Mouse (Mus musculus) bone marrow macrophage, adult 2 months (primary cell): ENCODE data around the gene Ttc25. TPM values are rescaled to one million over a fixed set of nuclear protein-coding genes. Genes with fewer than 3 reads are reported as not detected.

Source experiments
- H3K27ac ChIP-seq: 2 replicates; pipeline ENCODE4 v1.5.1; 2012; ENCODE audit warnings: low read depth, low read length; ENCODE audit not compliant: insufficient read depth
- H3K4me1 ChIP-seq: 2 replicates; pipeline ENCODE4 v1.6.1; 2012; ENCODE audit warnings: low read length; ENCODE audit not compliant: control insufficient read depth, insufficient read depth
- H3K4me3 ChIP-seq: 2 replicates; pipeline ENCODE4 v1.5.1; 2012; ENCODE audit warnings: mild to moderate bottlenecking, low read length, moderate library complexity; ENCODE audit not compliant: insufficient read depth
- CTCF ChIP-seq: IDR thresholded peaks from 2 replicates; pipeline ENCODE4 v1.5.1; 2012; ENCODE audit warnings: low read depth, mild to moderate bottlenecking, low read length, moderate library complexity
- POLR2A ChIP-seq: IDR thresholded peaks from 2 replicates; pipeline ENCODE4 v1.6.1; 2012; ENCODE audit warnings: mild to moderate bottlenecking, low read depth, low read length, borderline replicate concordance
- polyA plus RNA-seq: library from polyadenylated mRNA; stranded (reverse); fragments of >200 nt; gene quantifications from 2 replicates; pipeline ENCODE4 v1.2.4, GENCODE M21; 2012; ENCODE audit not compliant: missing spikeins, insufficient read depth, insufficient read length

The Ttc25 gene
- polyA plus RNA-seq: 0.19 and 0.34 TPM in 2 replicates

DNA sequence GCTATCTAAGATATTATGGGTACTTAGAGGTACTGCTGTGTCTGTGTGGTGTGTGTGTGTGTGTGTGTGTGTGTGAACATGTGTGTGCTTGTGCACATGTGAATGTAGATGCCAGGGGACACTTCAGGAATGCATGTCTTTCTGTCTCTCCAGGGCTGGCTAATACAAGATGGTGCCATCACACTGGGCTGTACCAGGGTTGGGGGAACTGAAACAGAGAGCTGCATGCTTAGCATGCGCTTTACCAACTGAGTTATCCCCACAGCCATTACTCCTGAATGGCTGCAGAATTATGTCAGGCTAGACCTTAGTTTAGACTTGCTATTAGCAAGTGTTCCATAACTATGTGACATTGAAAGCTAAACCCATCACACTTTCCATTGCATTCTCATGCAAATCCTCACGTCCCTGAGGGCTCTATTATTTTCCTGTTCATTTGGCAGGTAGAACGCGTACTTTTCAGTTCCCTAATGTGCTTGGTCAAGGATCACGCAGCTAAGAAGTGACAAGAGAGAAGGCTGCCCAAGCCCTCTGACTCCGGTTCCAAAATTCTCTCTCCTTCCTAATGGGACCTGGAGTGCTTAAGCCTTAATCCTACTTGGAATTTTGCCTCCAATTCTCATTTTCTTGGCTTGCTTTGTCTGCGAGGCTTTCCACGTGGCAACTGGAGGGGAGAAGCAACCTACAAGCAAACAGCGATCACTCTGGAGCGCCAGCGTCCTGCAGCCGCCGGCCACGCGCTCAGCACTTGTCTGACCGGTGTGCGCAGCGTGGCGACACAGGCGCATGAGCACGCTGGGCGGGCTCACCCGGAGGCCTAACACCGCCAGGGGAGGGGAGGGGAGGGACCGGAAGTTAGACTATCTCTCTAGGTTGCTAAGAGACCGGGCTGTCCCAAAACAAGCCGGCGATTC lies at the start of gene Ttc25:
Ttc25 (plus strand) TSS at position 776 of the 914 bp plus-strand sequence.
- peak; percentile 78; the same call in 1 of the 2 replicates for TF ChIP-seq POLR2A
- no peak for TF ChIP-seq CTCF
- peak within 1 kb of the TSS; percentile 69 for H3K27ac ChIP-seq
- H3K4me1 ChIP-seq: peaks cover 39% of the 10 kb centered on the region
- H3K4me3 ChIP-seq: peak within 1 kb of the TSS; percentile 63

DNA sequence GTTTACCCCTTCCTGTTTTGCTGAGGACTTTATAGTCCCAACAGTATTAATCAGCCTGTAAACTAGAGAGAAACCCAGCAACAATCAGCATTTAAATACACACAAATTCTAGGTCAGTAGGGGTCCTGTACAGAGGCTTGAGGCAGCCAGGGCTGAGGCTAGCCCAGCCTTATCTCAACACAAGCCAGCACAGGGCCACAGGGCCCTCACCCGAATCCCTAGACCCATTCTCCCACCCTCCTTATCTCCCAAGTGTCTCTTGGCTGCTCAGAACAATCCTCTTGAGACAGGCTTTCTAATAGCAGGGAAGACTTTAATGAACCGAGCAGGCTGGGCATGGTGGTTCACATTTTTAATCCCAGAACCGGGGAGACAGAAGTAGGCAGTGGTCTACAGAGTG lies 45.2 kb upstream of the Ttc25 start:
- Histone ChIP-seq H3K27ac (no peak overlapping the region), H3K4me3 (no peak overlapping the region), H3K4me1 (no peaks in the 10 kb centered on the region)
- no peak for TF ChIP-seq CTCF
- no peak for TF ChIP-seq POLR2A

DNA sequence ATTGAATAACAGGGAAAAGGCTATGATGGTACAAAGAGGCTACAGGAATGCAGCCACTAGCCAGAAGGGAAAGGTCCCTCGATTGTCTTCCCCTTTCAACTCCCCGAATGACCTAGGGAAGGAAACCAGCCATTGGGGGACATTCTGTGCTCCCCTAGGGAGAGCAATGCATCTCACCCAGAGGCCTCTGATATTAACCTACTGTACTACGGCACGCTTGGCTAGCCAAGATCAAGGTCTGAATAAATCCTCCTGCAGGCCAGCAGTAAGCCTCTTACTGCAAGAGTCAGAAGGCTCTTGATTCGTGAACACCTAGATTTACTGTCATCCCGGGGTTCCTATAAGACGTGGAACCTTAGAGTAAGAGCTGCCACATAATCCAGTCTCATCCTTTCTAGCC lies 44.8 kb upstream of the Ttc25 start:
- Histone ChIP-seq H3K27ac (no peak overlapping the region), H3K4me1 (no peaks in the 10 kb centered on the region), H3K4me3 (no peak overlapping the region)
- TF ChIP-seq POLR2A (no peak), CTCF (no peak)

DNA sequence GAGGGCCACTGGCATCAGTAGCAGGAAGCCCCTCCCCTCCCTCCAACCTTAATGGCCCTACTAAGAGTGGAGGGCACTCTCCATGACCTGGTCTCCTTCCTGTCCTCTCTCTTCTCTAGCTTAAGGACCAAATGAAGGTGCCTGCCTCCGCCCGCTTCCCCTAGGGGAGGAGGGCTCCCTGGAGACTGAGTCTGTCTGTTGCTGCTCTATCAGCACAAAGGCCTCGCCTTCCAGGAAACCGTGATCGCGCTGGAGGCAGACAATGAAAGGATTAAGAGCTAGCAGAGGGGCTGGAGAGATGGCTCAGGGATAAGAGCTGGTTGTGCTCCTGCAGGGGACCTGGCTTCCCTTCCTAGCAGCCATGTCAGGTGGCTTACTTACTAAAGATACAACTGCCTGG lies 44.1 kb upstream of the Ttc25 start:
- no peak overlapping the region for H3K27ac ChIP-seq
- TF ChIP-seq CTCF: no peak
- TF ChIP-seq POLR2A: no peak
- no peaks in the 10 kb centered on the region for H3K4me1 ChIP-seq
- no peak overlapping the region for H3K4me3 ChIP-seq

DNA sequence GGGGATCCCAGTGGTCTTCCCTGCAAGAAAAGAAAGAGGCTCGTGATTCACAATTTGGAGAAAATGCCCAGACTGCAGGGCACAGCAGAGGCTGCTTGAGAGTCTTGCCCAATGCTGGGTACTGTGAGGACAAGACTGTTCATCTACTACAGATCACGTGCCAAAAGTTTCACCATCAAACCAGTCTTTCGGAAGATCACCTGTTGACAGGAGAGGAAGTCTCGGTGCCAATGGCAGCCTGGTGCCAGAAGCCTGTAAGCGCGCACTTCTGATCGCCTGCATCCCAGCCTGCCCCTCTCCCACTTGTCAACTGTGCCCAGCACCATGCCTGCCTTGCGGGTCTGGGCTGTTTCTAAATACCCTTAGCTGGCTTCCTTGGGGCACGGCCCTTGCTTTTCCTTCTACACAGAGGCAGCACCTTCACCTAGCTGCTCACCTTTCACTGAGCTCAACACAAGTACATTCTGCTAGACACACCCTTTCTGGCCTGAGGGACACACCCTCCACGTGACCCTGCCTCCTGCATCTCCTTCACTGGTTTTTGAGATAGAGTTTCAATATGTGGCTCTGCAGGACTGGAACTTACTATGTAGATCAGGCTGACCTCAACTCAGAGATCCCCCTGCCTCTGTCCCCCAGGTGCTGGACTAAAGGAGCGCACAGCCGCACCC lies 40.3 kb upstream of the Ttc25 start:
- Histone ChIP-seq H3K4me1 (no peaks in the 10 kb centered on the region), H3K27ac (no peak overlapping the region), H3K4me3 (no peak overlapping the region)
- TF ChIP-seq CTCF (no peak), POLR2A (no peak)

GRCm38 (mm10) chr11:100505997-100506396 lies 39.4 kb upstream of the Ttc25 start:
- no peak for TF ChIP-seq POLR2A
- TF ChIP-seq CTCF: no peak
- H3K4me1 ChIP-seq: no peaks in the 10 kb centered on the region
- no peak overlapping the region for H3K4me3 ChIP-seq
- no peak overlapping the region for H3K27ac ChIP-seq

DNA sequence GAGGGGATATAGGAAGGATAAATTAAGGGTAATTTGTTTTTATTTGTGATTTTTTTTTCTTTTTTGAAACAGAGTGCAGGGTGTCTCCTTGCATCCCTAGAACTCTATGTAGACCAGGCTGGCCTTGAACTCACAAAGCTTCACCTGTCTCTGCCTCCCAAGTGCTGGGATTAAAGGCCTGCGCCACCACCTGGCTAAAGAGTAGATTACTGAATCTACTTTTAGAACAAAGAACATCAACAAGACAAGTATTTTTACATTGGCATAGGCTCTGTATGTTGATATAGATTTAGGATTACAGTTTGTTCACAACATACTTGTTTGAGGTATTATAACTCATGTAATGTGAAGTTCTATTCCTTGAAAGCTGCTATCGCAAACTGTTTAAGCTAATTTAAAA lies 34.9 kb upstream of the Ttc25 start:
- no peak overlapping the region for H3K4me3 ChIP-seq
- H3K27ac ChIP-seq: no peak overlapping the region
- no peaks in the 10 kb centered on the region for H3K4me1 ChIP-seq
- no peak for TF ChIP-seq CTCF
- no peak for TF ChIP-seq POLR2A

- Histone ChIP-seq H3K4me1 (no peaks in the 10 kb centered on the region), H3K4me3 (no peak overlapping the region), H3K27ac (no peak overlapping the region)
- TF ChIP-seq POLR2A (no peak), CTCF (no peak)
These were observed 33.0 kb upstream of the Ttc25 start for GRCm38 (mm10) chr11:100512384-100512783.

GRCm38 (mm10) chr11:100513716-100514115 lies 31.7 kb upstream of the Ttc25 start:
- no peak overlapping the region for H3K4me3 ChIP-seq
- H3K27ac ChIP-seq: no peak overlapping the region
- TF ChIP-seq CTCF (no peak), POLR2A (no peak)
- H3K4me1 ChIP-seq: no peaks in the 10 kb centered on the region

GRCm38 (mm10) chr11:100515061-100515460 lies 30.3 kb upstream of the Ttc25 start:
- H3K27ac ChIP-seq: no peak overlapping the region
- TF ChIP-seq POLR2A: no peak
- no peak for TF ChIP-seq CTCF

More at GRCm38 (mm10) chr11:100515061-100515460, 30.3 kb upstream of the Ttc25 start:
- no peaks in the 10 kb centered on the region for H3K4me1 ChIP-seq
- no peak overlapping the region for H3K4me3 ChIP-seq
